Mouse (Mus musculus) erythroblast, embryonic 14.5 days (primary cell): ENCODE results near the gene 4931414P19Rik.

Experiments used
- GATA1 ChIP-seq: IDR thresholded peaks from 2 replicates; pipeline ENCODE4 v1.6.1; 2012; ENCODE audit warnings: low read length, inconsistent platforms, mixed read lengths
- TAL1 ChIP-seq: IDR thresholded peaks from 3 replicates; pipeline ENCODE4 v1.6.1; 2012; ENCODE audit warnings: low read length, inconsistent platforms, mixed read lengths

DNA sequence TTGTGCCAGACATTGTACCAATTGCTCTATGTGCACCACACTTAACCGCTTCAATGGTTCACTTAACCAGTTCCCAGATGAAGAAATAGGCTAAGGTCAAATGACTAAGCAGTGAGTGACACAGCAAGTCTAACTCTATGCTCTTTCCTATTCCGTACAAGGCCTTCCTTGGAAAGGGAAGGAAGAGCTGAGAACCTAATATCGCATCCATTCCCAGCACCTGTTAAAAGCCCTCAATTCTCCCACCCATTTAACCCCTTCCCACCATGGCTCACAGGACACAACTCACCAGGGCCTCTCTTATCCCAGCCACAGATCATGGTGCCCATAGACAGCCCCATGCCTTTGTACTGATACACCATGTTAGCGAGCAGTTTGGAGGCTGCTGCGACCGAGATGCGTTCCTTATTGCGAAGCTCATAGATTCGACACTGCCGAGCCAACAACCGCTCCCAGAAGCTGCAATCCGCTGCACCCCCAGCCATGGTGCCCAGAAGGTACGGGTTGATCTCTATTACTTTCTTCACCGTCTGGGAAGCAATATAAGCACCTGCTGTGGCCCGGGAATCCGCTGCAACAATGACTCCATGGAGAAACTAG, 10.5 kb upstream of the 4931414P19Rik start:
- TF ChIP-seq TAL1 (no peak), GATA1 (no peak)
